Mouse (Mus musculus) hindbrain, postnatal 0 days (tissue): Measurements from ENCODE around the gene Defb46. TPM values are rescaled to one million over a fixed set of nuclear protein-coding genes. Genes with fewer than 3 reads are reported as not detected.

ENCODE experiments used
- ATAC-seq: fragments of 200-750 bp; cut with Nextera tagmentation; 2 replicates; pipeline ENCODE4 v1.8.0; 2017; ENCODE audit warnings: mild to moderate bottlenecking, moderate TSS enrichment, moderate library complexity
- DNase-seq: peaks from one replicate; pipeline ENCODE4 v3.0.0-alpha.2; 2015; ENCODE audit warnings: low spot score
- H3K27ac ChIP-seq: fragments of 300-500 bp; sonication (generic); 2 replicates; pipeline ENCODE4 v1.5.1; 2014; ENCODE audit warnings: mild to moderate bottlenecking
- H3K27me3 ChIP-seq: fragments of 300-500 bp; sonication (generic); 2 replicates; pipeline ENCODE4 v1.6.1; 2014; ENCODE audit warnings: low read length, mixed read lengths; ENCODE audit not compliant: insufficient read depth
- H3K36me3 ChIP-seq: fragments of 300-500 bp; sonication (generic); 2 replicates; pipeline ENCODE4 v1.6.1; 2014; ENCODE audit warnings: low read length, mixed read lengths; ENCODE audit not compliant: insufficient read depth
- H3K4me1 ChIP-seq: fragments of 300-500 bp; sonication (generic); 2 replicates; pipeline ENCODE4 v1.6.1; 2014; ENCODE audit warnings: antibody characterized with exemption, low read length, mixed read lengths; ENCODE audit not compliant: insufficient read depth
- H3K4me2 ChIP-seq: fragments of 300-500 bp; sonication (generic); 2 replicates; pipeline ENCODE4 v1.6.1; 2014; ENCODE audit warnings: low read depth, mild to moderate bottlenecking, low read length, moderate library complexity, mixed read lengths
- H3K4me3 ChIP-seq: fragments of 300-500 bp; sonication (generic); 2 replicates; pipeline ENCODE4 v1.5.1; 2014; ENCODE audit warnings: low read length
- H3K9ac ChIP-seq: fragments of 300-500 bp; sonication (generic); replicated peaks from 2 replicates; pipeline ENCODE4 v1.6.1; 2014; ENCODE audit warnings: mild to moderate bottlenecking, low read length, moderate library complexity, mixed read lengths
- H3K9me3 ChIP-seq: fragments of 300-500 bp; sonication (generic); 2 replicates; pipeline ENCODE4 v1.6.1; 2016; ENCODE audit warnings: low read length, mixed read lengths
- CTCF ChIP-seq: IDR thresholded peaks from 2 replicates; pipeline ENCODE4 v1.5.1; 2016; ENCODE audit warnings: antibody characterized with exemption, control low read depth, low read depth
- WGBS: fragments of 180-500 bp; shearing (Covaris S2); extraction: QIAGEN DNeasy Blood & Tissue Kit; methylation state at CpG from one replicate; pipeline ENCODE4 v1.1.7; 2014; 5-methylcytosine and 5-hydroxymethylcytosine counted together
- polyA plus RNA-seq: library from polyadenylated mRNA; unstranded; fragments of >200 nt; fragmentation: Nextera tagmentation; extraction: Ambion mirVana; gene quantifications from 2 replicates; pipeline ENCODE4 v1.2.1, GENCODE M21; 2015
- total RNA-seq: library from RNA; depleted of rRNA; stranded (reverse); fragments of >200 nt; gene quantifications from 2 replicates; pipeline ENCODE4 v1.2.3, GENCODE M21; 2014; rRNA removed

Defb46 gene
- total RNA-seq (not detected in 2 replicates), polyA plus RNA-seq (not detected in 2 replicates)

GRCm38 (mm10) chr8:19239616-19240015 lies at the start of gene Defb46:
Defb46 (plus strand) TSS chr8:19239916.
- Histone ChIP-seq H3K4me1 (no peaks in the 10 kb centered on the region), H3K4me2 (no peak within 1 kb of the TSS), H3K27ac (no peak within 1 kb of the TSS), H3K4me3 (no peak within 1 kb of the TSS), H3K9me3 (no peaks in the 10 kb centered on the region), H3K9ac (no peak within 1 kb of the TSS), H3K36me3 (no peaks in the 10 kb centered on the region), H3K27me3 (no peaks in the 10 kb centered on the region)
- DNase-seq: no peak
- no peak for TF ChIP-seq CTCF
- 87% methylated on average over 2 of the region's 2 CpGs for WGBS
- ATAC-seq: no peak

DNA sequence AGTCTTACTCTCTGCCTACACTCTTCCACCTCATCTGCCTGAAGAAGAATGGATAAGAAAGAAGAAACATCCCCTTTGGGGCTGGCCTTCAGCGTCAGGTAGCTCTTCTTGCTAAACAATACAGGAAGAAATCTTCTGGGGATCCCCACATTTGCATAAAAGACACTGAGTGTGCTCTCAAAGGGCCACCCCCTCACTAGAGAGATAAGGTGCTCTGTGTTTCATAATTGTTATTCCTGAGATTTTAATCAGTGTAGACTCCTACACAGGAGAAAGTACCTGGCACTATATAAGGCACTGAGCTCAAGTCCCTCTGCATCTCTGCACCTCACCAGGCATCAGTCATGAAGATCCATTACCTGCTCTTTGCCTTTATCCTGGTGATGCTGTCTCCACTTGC lies 14.6 kb upstream of the Defb46 start, which contains the start of gene Defb6:
TSS of gene Defb6 (plus strand) at position 318 of the 400 bp plus-strand sequence.
- no peak within 1 kb of the TSS for H3K27ac ChIP-seq
- TF ChIP-seq CTCF: no peak
- no peaks in the 10 kb centered on the region for H3K9me3 ChIP-seq
- WGBS: 63% methylated on average over 1 of the region's 1 CpGs
- H3K27me3 ChIP-seq: no peaks in the 10 kb centered on the region
- ATAC-seq (no peak), DNase-seq (no peak)
- no peak within 1 kb of the TSS for H3K4me2 ChIP-seq
- H3K4me1 ChIP-seq: no peaks in the 10 kb centered on the region
- no peaks in the 10 kb centered on the region for H3K36me3 ChIP-seq
- no peak within 1 kb of the TSS for H3K4me3 ChIP-seq
- H3K9ac ChIP-seq: no peak within 1 kb of the TSS

DNA sequence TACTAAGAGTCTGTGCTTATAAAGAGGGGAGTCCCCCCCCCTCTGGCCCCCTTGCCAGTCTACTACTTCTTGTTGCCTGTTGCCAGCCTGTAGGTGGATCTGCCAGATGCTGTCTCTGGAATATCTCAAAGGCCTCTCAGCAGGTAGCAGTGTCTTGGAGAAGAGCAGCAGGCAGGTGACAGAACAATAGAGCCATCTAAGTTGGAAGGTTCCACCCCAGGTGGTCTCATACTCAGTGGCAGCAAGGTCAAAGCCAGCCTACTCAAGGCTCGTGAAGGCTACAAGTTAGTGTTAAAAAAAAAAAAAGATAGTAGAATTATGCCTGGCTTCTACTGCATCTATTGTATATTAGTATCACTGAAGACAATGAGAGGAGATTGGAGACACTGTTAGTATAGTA lies 1.6 kb upstream of the Defb46 start:
- Histone ChIP-seq H3K4me3 (no peak overlapping the region), H3K4me2 (no peak overlapping the region), H3K9ac (no peak overlapping the region), H3K27ac (no peak overlapping the region), H3K36me3 (no peaks in the 10 kb centered on the region), H3K27me3 (no peaks in the 10 kb centered on the region), H3K9me3 (no peaks in the 10 kb centered on the region), H3K4me1 (no peaks in the 10 kb centered on the region)
- DNase-seq: no peak
- no peak for ATAC-seq
- 52% methylated on average over 1 of the region's 1 CpGs for WGBS
- TF ChIP-seq CTCF: no peak

DNA sequence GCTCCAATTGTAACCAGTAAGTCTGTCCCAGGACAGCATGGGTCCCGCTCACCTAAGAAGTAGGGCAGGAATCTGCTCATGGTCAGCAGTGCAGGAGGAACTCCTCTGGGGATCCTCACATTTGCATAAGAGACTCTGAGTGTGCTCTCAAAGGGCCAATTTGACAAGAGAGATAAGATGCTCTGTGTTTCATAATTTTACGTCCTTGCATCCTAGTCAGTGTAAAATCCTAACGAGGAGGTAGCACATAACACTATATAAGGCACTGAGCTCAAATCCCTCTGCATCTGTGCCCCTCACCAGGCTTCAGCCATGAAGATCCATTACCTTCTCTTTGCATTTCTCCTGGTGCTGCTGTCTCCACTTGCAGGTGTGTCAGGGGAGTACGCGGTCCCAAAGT lies 7.6 kb downstream of the Defb46 start, which contains the start of gene Defb5:
TSS of gene Defb5 (plus strand) at position 301 of the 400 bp plus-strand sequence.
- Histone ChIP-seq H3K9me3 (no peaks in the 10 kb centered on the region), H3K4me3 (no peak within 1 kb of the TSS), H3K27me3 (no peaks in the 10 kb centered on the region), H3K9ac (no peak within 1 kb of the TSS), H3K4me1 (no peaks in the 10 kb centered on the region), H3K4me2 (no peak within 1 kb of the TSS), H3K36me3 (no peaks in the 10 kb centered on the region), H3K27ac (no peak within 1 kb of the TSS)
- no peak for TF ChIP-seq CTCF
- 92% methylated on average over 5 of the region's 5 CpGs for WGBS
- no peak for ATAC-seq
- DNase-seq: no peak

DNA sequence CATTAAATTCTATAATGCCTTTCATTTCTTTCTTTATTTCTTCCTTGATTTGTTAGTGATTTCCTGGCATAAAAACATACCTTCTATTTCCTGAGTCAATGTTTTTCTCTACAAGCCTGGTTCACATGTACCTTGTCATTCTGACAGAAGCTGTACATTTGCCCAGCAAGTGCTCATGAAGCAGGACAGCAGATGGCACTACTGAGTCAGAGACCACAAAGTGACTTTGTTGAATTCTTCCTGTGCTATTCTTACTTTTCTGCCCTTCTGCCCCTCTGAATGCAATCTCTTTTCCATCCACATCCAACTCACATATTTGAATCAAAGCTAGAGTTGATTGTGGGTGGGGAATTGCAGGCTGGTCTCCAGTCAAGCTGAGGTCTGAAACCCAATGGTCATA lies 18.4 kb downstream of the Defb46 start:
- Histone ChIP-seq H3K27ac (no peak overlapping the region), H3K27me3 (no peaks in the 10 kb centered on the region), H3K9me3 (no peaks in the 10 kb centered on the region), H3K4me1 (no peaks in the 10 kb centered on the region), H3K4me3 (no peak overlapping the region), H3K9ac (no peak overlapping the region), H3K36me3 (no peaks in the 10 kb centered on the region), H3K4me2 (no peak overlapping the region)
- no peak for ATAC-seq
- no peak for TF ChIP-seq CTCF
- no peak for DNase-seq

GRCm38 (mm10) chr8:19259667-19260066 lies 20.0 kb downstream of the Defb46 start:
- H3K9ac ChIP-seq: no peak overlapping the region
- ATAC-seq (no peak), DNase-seq (no peak)
- H3K27ac ChIP-seq: no peak overlapping the region
- no peaks in the 10 kb centered on the region for H3K27me3 ChIP-seq
- 48% methylated on average over 3 of the region's 3 CpGs for WGBS
- TF ChIP-seq CTCF: no peak
- no peaks in the 10 kb centered on the region for H3K36me3 ChIP-seq
- no peaks in the 10 kb centered on the region for H3K4me1 ChIP-seq
- H3K4me2 ChIP-seq: no peak overlapping the region
- H3K4me3 ChIP-seq: no peak overlapping the region
- no peaks in the 10 kb centered on the region for H3K9me3 ChIP-seq

Other genes starting within 250 kb of the Defb46 start
- not detected in 2 replicates for gene Defb37, start 248.9 kb upstream of the Defb46 start, total RNA-seq
- gene Defb37, start 248.9 kb upstream of the Defb46 start, polyA plus RNA-seq: not detected in 2 replicates
- not detected in 2 replicates for gene Defb38, start 213.3 kb upstream of the Defb46 start, total RNA-seq
- not detected in 2 replicates for gene Defb38, start 213.3 kb upstream of the Defb46 start, polyA plus RNA-seq
- not detected in 2 replicates for gene Defb39, start 175.1 kb upstream of the Defb46 start, total RNA-seq
- gene Defb39, start 175.1 kb upstream of the Defb46 start, polyA plus RNA-seq: not detected in 2 replicates
- not detected in 2 replicates for gene Defb12, start 125.1 kb upstream of the Defb46 start, total RNA-seq
- not detected in 2 replicates for gene Defb12, start 125.1 kb upstream of the Defb46 start, polyA plus RNA-seq
- gene Defb34, start 116.2 kb upstream of the Defb46 start, total RNA-seq: not detected in 2 replicates
- gene Defb34, start 116.2 kb upstream of the Defb46 start, polyA plus RNA-seq: not detected in 2 replicates
- gene Gm45826, start 99.1 kb upstream of the Defb46 start, total RNA-seq: not detected in 2 replicates
- gene Gm45826, start 99.1 kb upstream of the Defb46 start, polyA plus RNA-seq: not detected in 2 replicates
- gene Defb14, start 45.6 kb upstream of the Defb46 start, total RNA-seq: not detected in 2 replicates
- gene Defb14, start 45.6 kb upstream of the Defb46 start, polyA plus RNA-seq: not detected in 2 replicates
- gene Defb4, start 41.2 kb upstream of the Defb46 start, total RNA-seq: not detected in 2 replicates
- not detected in 2 replicates for gene Defb4, start 41.2 kb upstream of the Defb46 start, polyA plus RNA-seq
- gene Defb6, start 14.4 kb upstream of the Defb46 start, total RNA-seq: not detected in 2 replicates
- gene Defb6, start 14.4 kb upstream of the Defb46 start, polyA plus RNA-seq: not detected in 2 replicates
- not detected in 2 replicates for gene Defb5, start 7.7 kb downstream of the Defb46 start, total RNA-seq
- gene Defb5, start 7.7 kb downstream of the Defb46 start, polyA plus RNA-seq: not detected in 2 replicates
- not detected in 2 replicates for gene Defb3, start 53.4 kb downstream of the Defb46 start, total RNA-seq
- gene Defb3, start 53.4 kb downstream of the Defb46 start, polyA plus RNA-seq: not detected in 2 replicates
- gene Defb8, start 207.7 kb downstream of the Defb46 start, total RNA-seq: not detected in 2 replicates
- gene Defb8, start 207.7 kb downstream of the Defb46 start, polyA plus RNA-seq: not detected in 2 replicates